Mouse (Mus musculus) liver, embryonic 12.5 days (tissue): ENCODE results near the gene Mllt1. TPM values are rescaled to one million over a fixed set of nuclear protein-coding genes. Genes with fewer than 3 reads are reported as not detected.

ENCODE experiments used
- ATAC-seq: fragments of 200-750 bp; cut with Nextera tagmentation; 2 replicates; pipeline ENCODE4 v1.8.0; 2017; ENCODE audit warnings: moderate number of reproducible peaks, mild to moderate bottlenecking, moderate library complexity
- H3K27ac ChIP-seq: fragments of 300-500 bp; sonication (generic); 2 replicates; pipeline ENCODE4 v1.5.1; 2016; ENCODE audit warnings: mild to moderate bottlenecking
- H3K27me3 ChIP-seq: fragments of 300-500 bp; sonication (generic); replicated peaks from 2 replicates; pipeline ENCODE4 v1.6.1; 2016; ENCODE audit warnings: mild to moderate bottlenecking, moderate library complexity
- H3K36me3 ChIP-seq: fragments of 300-500 bp; sonication (generic); 2 replicates; pipeline ENCODE4 v1.6.1; 2016; ENCODE audit warnings: mild to moderate bottlenecking, moderate library complexity
- H3K4me1 ChIP-seq: fragments of 300-500 bp; sonication (generic); 2 replicates; pipeline ENCODE4 v1.6.1; 2016
- H3K4me2 ChIP-seq: fragments of 300-500 bp; sonication (generic); 2 replicates; pipeline ENCODE4 v1.6.1; 2016; ENCODE audit warnings: mild to moderate bottlenecking, moderate library complexity
- H3K4me3 ChIP-seq: fragments of 300-500 bp; sonication (generic); 2 replicates; pipeline ENCODE4 v1.5.1; 2016; ENCODE audit warnings: mild to moderate bottlenecking, moderate library complexity
- H3K9ac ChIP-seq: fragments of 300-500 bp; sonication (generic); 2 replicates; pipeline ENCODE4 v1.6.1; 2016; ENCODE audit warnings: mild to moderate bottlenecking, moderate library complexity
- H3K9me3 ChIP-seq: fragments of 300-500 bp; sonication (generic); replicated peaks from 2 replicates; pipeline ENCODE4 v1.6.1; 2016; ENCODE audit warnings: mild to moderate bottlenecking, moderate library complexity
- WGBS: fragments of 180-500 bp; shearing (Covaris S2); methylation state at CpG from one replicate; pipeline ENCODE4 v1.1.7; 2016; ENCODE audit not compliant: insufficient replicate concordance; 5-methylcytosine and 5-hydroxymethylcytosine counted together
- polyA plus RNA-seq: library from polyadenylated mRNA; unstranded; fragments of >200 nt; fragmentation: Nextera tagmentation; extraction: Ambion mirVana; gene quantifications from 2 replicates; pipeline ENCODE4 v1.2.1, GENCODE M21; 2016

The Mllt1 gene
- 24.4 and 24.7 TPM in 2 replicates for polyA plus RNA-seq

GRCm38 (mm10) chr17:56935363-56936131 lies at the start of gene Mllt1:
Gene Mllt1 (minus strand): TSS chr17:56935415.
- peaks cover 22% of the 10 kb centered on the region; the same call in 1 of the 2 replicates for H3K27me3 ChIP-seq
- H3K4me1 ChIP-seq = peaks cover 49% of the 10 kb centered on the region
- peak within 1 kb of the TSS; percentile 91 for H3K9ac ChIP-seq
- H3K4me2 ChIP-seq = peak within 1 kb of the TSS; percentile 98
- peak; percentile 97 for ATAC-seq
- 2% methylated on average over 76 of the region's 76 CpGs for WGBS
- peak within 1 kb of the TSS; percentile 85 for H3K4me3 ChIP-seq
- H3K27ac ChIP-seq = peak within 1 kb of the TSS; percentile 83
- H3K36me3 ChIP-seq = no peaks in the 10 kb centered on the region
- no peaks in the 10 kb centered on the region for H3K9me3 ChIP-seq

DNA sequence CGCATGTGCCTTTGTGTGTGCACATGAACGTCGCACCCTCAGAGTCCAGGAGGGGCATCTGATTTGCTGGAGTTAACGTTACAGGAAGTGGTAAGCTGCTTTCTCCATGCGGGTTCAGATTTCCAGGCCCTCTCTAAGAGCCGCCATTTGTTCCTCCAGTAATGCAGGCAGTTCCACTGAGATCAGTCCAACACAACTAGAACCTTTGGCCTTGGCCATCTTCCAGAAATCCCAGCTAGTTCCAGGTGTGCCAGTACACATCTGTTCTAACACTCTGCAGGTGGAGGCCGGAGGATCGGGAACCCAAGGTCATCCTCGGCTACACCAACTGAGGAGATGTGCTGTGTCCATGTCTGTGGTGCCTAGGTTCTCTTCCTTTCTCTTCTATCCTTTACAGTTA lies 49.7 kb upstream of the Mllt1 start:
- Histone ChIP-seq H3K4me3 (no peak overlapping the region), H3K4me1 (0 out of 2 replicates have a peak, but pooled peaks cover 2% of the 10 kb centered on the region), H3K9me3 (no peaks in the 10 kb centered on the region), H3K9ac (no peak overlapping the region), H3K36me3 (no peaks in the 10 kb centered on the region), H3K27ac (no peak overlapping the region), H3K4me2 (no peak overlapping the region), H3K27me3 (no peaks in the 10 kb centered on the region)
- WGBS = 66% methylated on average over 9 of the region's 9 CpGs
- ATAC-seq = no peak

DNA sequence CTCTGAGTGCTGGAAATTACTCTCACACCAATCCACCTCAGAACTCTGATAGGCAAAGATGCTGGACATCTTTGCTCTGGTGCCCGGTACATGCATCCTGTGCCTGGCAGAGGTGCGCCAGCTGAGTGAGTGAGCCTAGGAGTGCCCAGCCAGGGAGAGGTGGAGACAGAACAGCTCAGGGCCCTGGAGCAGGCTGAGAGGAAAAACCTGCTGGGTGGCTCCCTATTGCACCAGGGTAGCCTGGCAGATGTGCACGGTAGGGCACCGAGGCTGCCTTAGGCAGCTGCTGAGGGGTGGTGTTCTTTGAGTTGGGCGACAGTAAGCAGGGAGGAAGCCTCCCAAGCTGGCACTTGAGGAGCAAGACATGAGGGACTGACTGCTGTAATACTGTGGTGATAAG lies 46.8 kb upstream of the Mllt1 start, which contains the start of gene Acer1:
Gene Acer1 (minus strand): TSS at position 114 of the 400 bp plus-strand sequence.
- Histone ChIP-seq H3K27ac (no peak within 1 kb of the TSS), H3K27me3 (no peaks in the 10 kb centered on the region), H3K4me1 (0 out of 2 replicates have a peak, but pooled peaks cover 4% of the 10 kb centered on the region), H3K9me3 (no peaks in the 10 kb centered on the region), H3K4me3 (no peak within 1 kb of the TSS), H3K36me3 (no peaks in the 10 kb centered on the region), H3K9ac (no peak within 1 kb of the TSS), H3K4me2 (no peak within 1 kb of the TSS)
- no peak for ATAC-seq
- 69% methylated on average over 5 of the region's 5 CpGs for WGBS

DNA sequence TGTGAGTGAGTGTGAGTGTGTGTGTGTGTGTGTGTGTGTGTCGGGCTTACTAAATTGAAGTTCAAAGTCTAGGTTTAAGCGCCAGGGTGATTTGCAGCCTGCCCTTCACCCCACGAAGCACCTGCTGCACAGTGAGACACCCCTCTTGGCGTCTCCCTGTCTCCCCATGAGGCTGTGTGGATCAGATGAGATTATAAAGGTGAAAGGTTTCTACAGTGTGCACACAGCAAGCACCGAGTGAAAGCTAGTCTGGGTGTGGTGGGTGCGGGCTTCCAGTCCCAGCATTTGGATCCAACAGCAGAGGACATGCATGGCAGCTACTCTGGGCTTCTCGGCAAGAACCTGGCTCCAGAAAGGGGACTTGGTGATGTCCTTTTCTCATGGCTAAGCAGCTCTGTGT lies 45.8 kb upstream of the Mllt1 start:
- Histone ChIP-seq H3K4me3 (no peak overlapping the region), H3K9ac (no peak overlapping the region), H3K9me3 (no peaks in the 10 kb centered on the region), H3K4me1 (0 out of 2 replicates have a peak, but pooled peaks cover 10% of the 10 kb centered on the region), H3K27ac (no peak overlapping the region), H3K36me3 (no peaks in the 10 kb centered on the region), H3K27me3 (no peaks in the 10 kb centered on the region), H3K4me2 (no peak overlapping the region)
- ATAC-seq = no peak
- 54% methylated on average over 7 of the region's 7 CpGs for WGBS

- H3K36me3 ChIP-seq = no peaks in the 10 kb centered on the region
Measured at GRCm38 (mm10) chr17:56979524-56979923, 44.3 kb upstream of the Mllt1 start.

DNA sequence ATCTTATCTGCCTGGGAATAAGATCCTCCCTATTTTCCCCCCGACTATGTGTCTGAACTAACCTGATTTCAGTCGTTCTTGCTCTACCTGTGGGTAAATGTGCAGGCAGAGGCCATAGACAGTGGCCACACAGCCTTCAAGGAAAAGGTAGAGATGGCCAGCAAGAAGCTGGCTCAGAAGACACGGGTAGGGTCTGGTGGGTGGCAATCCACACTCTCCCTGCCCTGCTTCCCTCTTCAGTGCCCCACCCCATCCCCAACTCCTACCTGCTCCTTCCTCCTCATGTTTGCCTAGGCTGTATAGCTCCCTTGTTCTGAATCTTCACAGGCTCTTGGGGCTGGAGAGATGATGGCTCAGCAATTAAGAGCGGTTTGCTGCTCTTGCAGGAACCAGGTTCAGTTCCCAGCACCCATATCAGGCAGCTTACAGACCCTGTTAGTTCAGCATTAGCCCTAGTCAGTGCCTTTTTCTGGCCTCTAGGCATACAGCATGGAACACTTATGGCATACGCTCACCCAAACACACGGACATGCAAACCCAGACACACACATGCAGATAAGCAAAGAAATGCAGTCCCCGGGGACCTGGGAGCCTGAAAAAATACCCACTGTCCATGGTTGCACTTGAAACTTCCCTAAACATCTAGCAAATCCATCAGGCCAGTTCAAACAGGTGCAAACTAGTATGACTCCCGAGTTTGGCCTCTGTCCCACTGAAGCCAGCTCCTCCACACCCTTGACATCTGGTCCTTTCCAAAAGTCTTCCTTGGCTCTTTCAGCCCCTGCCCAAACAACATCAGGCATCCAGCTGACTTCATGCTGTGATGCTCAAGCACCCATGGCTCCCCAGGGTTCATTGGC lies 41.5 kb upstream of the Mllt1 start:
- no peak for ATAC-seq
- Histone ChIP-seq H3K4me1 (peaks cover 16% of the 10 kb centered on the region), H3K4me2 (no peak overlapping the region), H3K27ac (no peak overlapping the region), H3K9ac (no peak overlapping the region), H3K27me3 (peaks cover 5% of the 10 kb centered on the region), H3K9me3 (no peaks in the 10 kb centered on the region), H3K4me3 (no peak overlapping the region), H3K36me3 (no peaks in the 10 kb centered on the region)
- 52% methylated on average over 8 of the region's 8 CpGs for WGBS

More at GRCm38 (mm10) chr17:56979524-56979923, 44.3 kb upstream of the Mllt1 start:
- WGBS = 38% methylated on average over 6 of the region's 8 CpGs
- ATAC-seq = no peak
- no peak overlapping the region for H3K9ac ChIP-seq
- H3K27me3 ChIP-seq = no peaks in the 10 kb centered on the region
- no peak overlapping the region for H3K4me3 ChIP-seq
- peaks cover 12% of the 10 kb centered on the region for H3K4me1 ChIP-seq
- H3K27ac ChIP-seq = no peak overlapping the region
- no peaks in the 10 kb centered on the region for H3K9me3 ChIP-seq
- no peak overlapping the region for H3K4me2 ChIP-seq

DNA sequence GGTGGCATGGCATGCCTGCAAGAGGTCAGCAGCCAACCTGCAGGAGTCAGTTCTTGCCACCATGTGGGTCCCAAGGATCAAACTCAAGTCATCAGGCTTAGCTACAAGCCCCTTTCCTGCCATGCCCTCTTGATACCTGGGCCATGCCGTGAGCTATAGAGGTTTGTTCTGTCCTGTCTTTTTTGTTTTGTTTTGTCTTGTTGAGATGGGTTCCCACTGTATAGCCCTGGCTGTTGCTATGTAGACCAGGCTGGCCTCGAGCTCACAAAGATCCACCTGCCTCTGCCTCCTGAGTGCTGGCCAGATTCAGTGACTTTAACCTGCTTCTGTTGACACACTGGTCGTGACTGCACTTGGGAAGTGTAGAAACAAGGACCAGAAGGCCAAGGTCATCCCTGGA lies 40.2 kb upstream of the Mllt1 start:
- Histone ChIP-seq H3K36me3 (no peaks in the 10 kb centered on the region), H3K27ac (no peak overlapping the region), H3K4me2 (no peak overlapping the region), H3K9ac (no peak overlapping the region), H3K9me3 (no peaks in the 10 kb centered on the region), H3K4me3 (no peak overlapping the region), H3K4me1 (peaks cover 16% of the 10 kb centered on the region), H3K27me3 (peaks cover 17% of the 10 kb centered on the region)
- 63% methylated on average over 3 of the region's 3 CpGs for WGBS
- no peak for ATAC-seq

- Histone ChIP-seq H3K27ac (no peak overlapping the region), H3K36me3 (no peaks in the 10 kb centered on the region), H3K4me3 (no peak overlapping the region), H3K4me2 (no peak overlapping the region), H3K27me3 (peaks cover 22% of the 10 kb centered on the region), H3K9ac (no peak overlapping the region), H3K4me1 (peaks cover 12% of the 10 kb centered on the region), H3K9me3 (no peaks in the 10 kb centered on the region)
- ATAC-seq = no peak
- 69% methylated on average over 5 of the region's 5 CpGs for whole genome bisulfite sequencing
Measured at GRCm38 (mm10) chr17:56974708-56975240, 39.6 kb upstream of the Mllt1 start.

GRCm38 (mm10) chr17:56973956-56974707 lies 38.9 kb upstream of the Mllt1 start:
- H3K27ac ChIP-seq = no peak overlapping the region
- no peak for ATAC-seq
- no peaks in the 10 kb centered on the region for H3K9me3 ChIP-seq
- peaks cover 12% of the 10 kb centered on the region for H3K4me1 ChIP-seq
- WGBS = 54% methylated on average over 13 of the region's 14 CpGs
- no peak overlapping the region for H3K9ac ChIP-seq
- peaks cover 29% of the 10 kb centered on the region for H3K27me3 ChIP-seq
- no peak overlapping the region for H3K4me2 ChIP-seq
- no peaks in the 10 kb centered on the region for H3K36me3 ChIP-seq
- H3K4me3 ChIP-seq = no peak overlapping the region

DNA sequence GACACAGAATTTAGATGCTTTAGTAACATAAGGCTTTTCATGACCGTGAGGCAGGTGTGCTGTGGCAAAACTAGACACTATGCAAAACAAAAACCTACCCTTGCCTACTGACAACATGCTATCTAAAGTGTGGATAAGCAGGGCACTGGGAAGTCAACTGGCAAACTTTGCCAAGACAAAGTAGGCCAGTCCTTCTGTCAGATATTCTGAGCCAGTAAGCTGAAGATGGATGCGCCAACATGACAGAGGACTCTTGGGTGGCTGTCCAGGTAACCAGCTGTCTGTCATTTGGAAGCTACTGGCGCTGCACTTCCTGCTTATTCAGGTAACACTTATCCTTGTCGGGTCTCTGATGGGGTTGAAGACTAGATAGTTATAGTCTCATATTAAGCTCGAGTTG lies 34.9 kb upstream of the Mllt1 start:
- Histone ChIP-seq H3K4me2 (no peak overlapping the region), H3K4me3 (no peak overlapping the region), H3K27ac (no peak overlapping the region), H3K27me3 (peaks cover 29% of the 10 kb centered on the region), H3K9ac (no peak overlapping the region), H3K9me3 (no peaks in the 10 kb centered on the region), H3K36me3 (no peaks in the 10 kb centered on the region), H3K4me1 (peaks cover 6% of the 10 kb centered on the region)
- no peak for ATAC-seq
- WGBS = 42% methylated on average over 5 of the region's 5 CpGs

DNA sequence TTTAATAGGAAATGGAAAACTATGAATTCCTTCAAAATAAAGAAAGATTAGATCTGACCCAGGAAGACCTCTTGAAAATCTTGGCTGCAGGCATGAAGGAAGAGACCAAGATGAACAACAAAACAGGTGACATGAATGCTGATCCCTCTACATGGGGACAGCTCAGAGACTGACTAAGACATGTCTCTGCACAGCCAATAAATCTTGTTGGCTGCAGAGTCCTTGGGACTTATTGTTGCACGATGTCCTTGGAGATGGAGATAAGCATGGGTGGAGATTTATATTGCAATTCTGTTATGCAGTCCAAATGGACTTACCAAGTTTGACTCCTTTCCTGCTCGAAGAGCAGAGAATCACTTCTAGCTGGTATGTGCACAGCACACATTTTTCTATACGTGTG lies 34.1 kb upstream of the Mllt1 start:
- no peak for ATAC-seq
- Histone ChIP-seq H3K4me1 (peaks cover 1% of the 10 kb centered on the region), H3K27me3 (peaks cover 31% of the 10 kb centered on the region), H3K4me2 (no peak overlapping the region), H3K27ac (no peak overlapping the region), H3K36me3 (no peaks in the 10 kb centered on the region), H3K9ac (no peak overlapping the region), H3K4me3 (no peak overlapping the region), H3K9me3 (no peaks in the 10 kb centered on the region)
- WGBS = 44% methylated on average over 3 of the region's 3 CpGs
